ENCODE assay signal across 15 mouse cellular contexts in the genomic region with DNA sequence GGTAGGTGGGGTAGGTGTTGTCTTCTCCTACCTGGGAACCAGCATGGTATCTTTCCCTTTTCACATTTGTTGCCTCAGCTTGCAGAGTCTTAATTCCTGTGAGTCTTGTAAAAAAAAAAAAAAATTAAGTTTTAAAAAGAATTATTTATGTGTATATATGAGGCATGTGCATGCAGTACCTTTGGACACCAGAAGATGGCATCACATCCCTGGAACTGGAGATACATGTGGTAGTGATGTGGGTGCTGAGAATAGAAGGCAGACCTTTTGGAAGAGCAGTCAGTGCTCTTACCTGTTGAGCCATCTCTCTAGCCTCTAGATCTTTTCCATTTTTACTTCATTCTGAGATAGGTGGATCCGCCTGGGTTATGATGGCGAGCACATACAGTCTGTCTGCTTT. TPM values are rescaled to one million over a fixed set of nuclear protein-coding genes. Genes with fewer than 3 reads are reported as not detected.
DNase-seq lines count a peak whose midpoint lies in the region; ATAC-seq and TF ChIP-seq lines count a peak whose summit lies in the region.
"Had no signal": no experiment of that assay in that cellular context is flagged by ENCODE, and none has a peak within 500 bp of the region (broad histone marks: within the 10 kb centered on the region; RNA-seq: fewer than 3 reads in every experiment).

No protein-coding gene starts in this region.

- 98% methylated on average over 2 of the region's 2 CpGs for WGBS in heart, postnatal 0 days
- 100% methylated on average over 2 of the region's 2 CpGs for WGBS in lung, adult 2 months
- WGBS in kidney, embryonic 16.5 days = 100% methylated on average over 2 of the region's 2 CpGs

- H3K36me3 ChIP-seq in heart, postnatal 0 days (replicated peaks; ENCODE audit: control insufficient read depth, insufficient read depth, low read length) = peaks cover 61% of the 10 kb centered on the region
- peaks cover 38% of the 10 kb centered on the region for H3K36me3 ChIP-seq in kidney, embryonic 16.5 days (ENCODE audit: insufficient read depth, low read length)

- no peaks in the 10 kb centered on the region for H3K9me3 ChIP-seq in heart, postnatal 0 days (replicated peaks; ENCODE audit: control insufficient read depth, low read length)
- no peaks in the 10 kb centered on the region for H3K9me3 ChIP-seq in kidney, embryonic 16.5 days (ENCODE audit: low read length)
- H3K9me3 ChIP-seq: embryonic facial prominence, embryonic 13.5 days; forebrain, embryonic 12.5 days; limb, embryonic 12.5 days; megakaryocyte, embryonic 14.5 days had no signal

- no peak overlapping the region for H3K27ac ChIP-seq in heart, postnatal 0 days (ENCODE audit: low read depth)
- H3K27ac ChIP-seq in kidney, embryonic 16.5 days (ENCODE audit: low read length) = no peak overlapping the region
- H3K27ac ChIP-seq: embryonic facial prominence, embryonic 13.5 days; forebrain, embryonic 12.5 days; limb, embryonic 12.5 days had no signal

- no peak for TF ChIP-seq EP300 in heart, postnatal 0 days (IDR thresholded peaks at IDR 0.05; ENCODE audit: low read depth)

- H3K4me2 ChIP-seq in heart, postnatal 0 days (ENCODE audit: low read depth, low read length) = no peak overlapping the region
- no peak overlapping the region for H3K4me2 ChIP-seq in kidney, embryonic 16.5 days (replicated peaks; ENCODE audit: low read depth, low read length)
- H3K4me2 ChIP-seq: embryonic facial prominence, embryonic 13.5 days; forebrain, embryonic 12.5 days; limb, embryonic 12.5 days had no signal

- no peaks in the 10 kb centered on the region for H3K27me3 ChIP-seq in heart, postnatal 0 days (ENCODE audit: control insufficient read depth, insufficient read depth, low read length)
- H3K27me3 ChIP-seq in kidney, embryonic 16.5 days (ENCODE audit: insufficient read depth, low read length) = no peaks in the 10 kb centered on the region
- H3K27me3 ChIP-seq: embryonic facial prominence, embryonic 13.5 days; forebrain, embryonic 12.5 days; limb, embryonic 12.5 days; megakaryocyte, embryonic 14.5 days had no signal

- no peak overlapping the region for H3K4me3 ChIP-seq in heart, postnatal 0 days (ENCODE audit: low read depth, low read length)
- H3K4me3 ChIP-seq in lung, adult 2 months (replicated peaks; ENCODE audit: extremely low read depth, low read depth, low read length) = no peak overlapping the region
- H3K4me3 ChIP-seq in kidney, embryonic 16.5 days (ENCODE audit: low read length) = no peak overlapping the region
- H3K4me3 ChIP-seq: embryonic facial prominence, embryonic 13.5 days; forebrain, embryonic 12.5 days; limb, embryonic 12.5 days; megakaryocyte, embryonic 14.5 days; myocyte had no signal

- H3K9ac ChIP-seq in heart, postnatal 0 days (replicated peaks; ENCODE audit: low read depth, low read length) = no peak overlapping the region
- no peak overlapping the region for H3K9ac ChIP-seq in kidney, embryonic 16.5 days (replicated peaks; ENCODE audit: low read length)
- H3K9ac ChIP-seq: embryonic facial prominence, embryonic 13.5 days; forebrain, embryonic 12.5 days; limb, embryonic 12.5 days had no signal

- peaks cover 4% of the 10 kb centered on the region; the same call in 1 of the 2 replicates for H3K4me1 ChIP-seq in heart, postnatal 0 days (ENCODE audit: control insufficient read depth, insufficient read depth)
- peaks cover 24% of the 10 kb centered on the region for H3K4me1 ChIP-seq in lung, adult 2 months (ENCODE audit: control insufficient read depth, insufficient read depth, low read length)
- H3K4me1 ChIP-seq in kidney, embryonic 16.5 days (ENCODE audit: insufficient read depth, low read length) = peaks cover 18% of the 10 kb centered on the region

- TF ChIP-seq POLR2A in lung, adult 2 months (IDR thresholded peaks at IDR 0.05; ENCODE audit: borderline replicate concordance, extremely low read depth, low read depth, low read length) = no peak

- DNase-seq in heart, postnatal 0 days (ENCODE audit: low spot score) = no peak
- DNase-seq in heart, adult 8-10 months (ENCODE audit: low spot score) = no peak
- DNase-seq in lung, adult 2 months = no peak
- DNase-seq in lung, postnatal 25 days (ENCODE audit: low spot score) = no peak
- DNase-seq in B cell, adult 2 months = peak; percentile 56 to 59
- peak; percentile 26 for DNase-seq in forelimb bud, embryonic 11.5 days (ENCODE audit: low read depth, low spot score)
- no peak for DNase-seq in gastrocnemius, adult 8-10 months (ENCODE audit: low spot score in 2 of 2)
- DNase-seq: cerebellum, postnatal 25 days; kidney, adult 11 months had no signal

- TF ChIP-seq CTCF in heart, postnatal 0 days (IDR thresholded peaks at IDR 0.05; ENCODE audit: low read depth) = peak; percentile 42
- 0 out of 2 replicates have a peak, but pooled peaks have one; percentile 20 for TF ChIP-seq CTCF in lung, adult 2 months (IDR thresholded peaks at IDR 0.05; ENCODE audit: insufficient read depth, low read length)

- no peak for ATAC-seq in heart, postnatal 0 days (ENCODE audit: insufficient read depth, low read depth)
- ATAC-seq in kidney, embryonic 16.5 days (ENCODE audit: low FRiP score, low TSS enrichment) = no peak

RNA-seq across cellular contexts. Expression of a gene that starts 23.7 kb away (rescaled TPM):
- 214 and 223 TPM in 2 replicates for total RNA-seq in heart, postnatal 0 days (2014; rRNA removed; ENCODE audit: low replicate concordance)
- 138 and 159 TPM in 2 replicates for polyA plus RNA-seq in heart, postnatal 0 days (2015; fragmentation: Nextera tagmentation; extraction: Ambion mirVana)
- total RNA-seq in heart, adult 8-10 months (2022) = 100 to 1,000 TPM; 166 to 200 (median 185) TPM
- 124 and 140 TPM in 2 replicates for polyA plus RNA-seq in lung, adult 2 months (2012; rRNA removed)
- total RNA-seq in gastrocnemius, adult 8-10 months (2022) = 10 to 100 TPM; 52.1 to 66.7 (median 55.3) TPM
- 113 and 117 TPM in 2 replicates for polyA plus RNA-seq in kidney, embryonic 16.5 days (2015; fragmentation: Nextera tagmentation; extraction: Ambion mirVana)

RNA-seq across cellular contexts. Expression of a gene that starts 28.8 kb away (rescaled TPM):
- total RNA-seq in heart, postnatal 0 days (2014; rRNA removed; ENCODE audit: low replicate concordance) = 35.5 and 44.0 TPM in 2 replicates
- 96.0 and 101 TPM in 2 replicates for polyA plus RNA-seq in heart, postnatal 0 days (2015; fragmentation: Nextera tagmentation; extraction: Ambion mirVana)
- 10 to 100 TPM; 14.2 to 20.0 (median 16.6) TPM for total RNA-seq in heart, adult 8-10 months (2022)
- polyA plus RNA-seq in lung, adult 2 months (2012; rRNA removed) = 75.8 and 79.6 TPM in 2 replicates
- 10 to 100 TPM; 10.0 to 12.9 (median 12.7) TPM for total RNA-seq in gastrocnemius, adult 8-10 months (2022)
- 171 and 187 TPM in 2 replicates for polyA plus RNA-seq in kidney, embryonic 16.5 days (2015; fragmentation: Nextera tagmentation; extraction: Ambion mirVana)

RNA-seq across cellular contexts. Expression of a gene that starts 29.6 kb away (rescaled TPM):
- 11.7 and 27.6 TPM in 2 replicates for total RNA-seq in heart, postnatal 0 days (2014; rRNA removed; ENCODE audit: low replicate concordance)
- polyA plus RNA-seq in heart, postnatal 0 days (2015; fragmentation: Nextera tagmentation; extraction: Ambion mirVana) = 18.3 and 18.8 TPM in 2 replicates
- 10 to 100 TPM; 14.6 to 20.6 (median 19.2) TPM for total RNA-seq in heart, adult 8-10 months (2022)
- polyA plus RNA-seq in lung, adult 2 months (2012; rRNA removed) = 62.1 and 69.5 TPM in 2 replicates
- total RNA-seq in gastrocnemius, adult 8-10 months (2022) = 10 to 100 TPM; 28.6 to 40.8 (median 34.3) TPM
- 36.2 and 40.4 TPM in 2 replicates for polyA plus RNA-seq in kidney, embryonic 16.5 days (2015; fragmentation: Nextera tagmentation; extraction: Ambion mirVana)

RNA-seq across cellular contexts. Expression of a gene that starts 54.3 kb away (rescaled TPM):
- total RNA-seq in heart, postnatal 0 days (2014; rRNA removed; ENCODE audit: low replicate concordance) = 18.0 and 22.7 TPM in 2 replicates
- 18.6 and 21.2 TPM in 2 replicates for polyA plus RNA-seq in heart, postnatal 0 days (2015; fragmentation: Nextera tagmentation; extraction: Ambion mirVana)
- 10 to 100 TPM; 10.6 to 13.3 (median 12.2) TPM for total RNA-seq in heart, adult 8-10 months (2022)
- polyA plus RNA-seq in lung, adult 2 months (2012; rRNA removed) = 55.9 and 58.6 TPM in 2 replicates
- total RNA-seq in gastrocnemius, adult 8-10 months (2022) = 10 to 100 TPM in 3 of 4 experiments, 1 to 10 TPM in 1; 8.1 to 14.2 (median 12.0) TPM
- 76.8 and 81.3 TPM in 2 replicates for polyA plus RNA-seq in kidney, embryonic 16.5 days (2015; fragmentation: Nextera tagmentation; extraction: Ambion mirVana)

Comparison
In these comparisons a context has a peak if more than half of its experiments do, and no peak if none do; other contexts are left out.
1. DNase-seq: peak in B cell, adult 2 months (2 of 2) and forelimb bud, embryonic 11.5 days (single experiment); none in heart, postnatal 0 days (single experiment), heart, adult 8-10 months (single experiment), lung, adult 2 months (single experiment), lung, postnatal 25 days (single experiment) and gastrocnemius, adult 8-10 months (0 of 2).